Mouse (Mus musculus) layer of hippocampus, adult 9-11 months (tissue): ENCODE data around the gene Trp53.

Experiments used
- DNase-seq: peaks from one replicate; pipeline ENCODE4 v3.0.0; 2022

Gene Trp53

GRCm38 (mm10) chr11:69632284-69633089 is 52.3 kb downstream of the Trp53 start, which contains the start of gene Fxr2:
TSS of gene Fxr2 (plus strand) at chr11:69632990.
- DNase-seq: peak; percentile 100

GRCm38 (mm10) chr11:69633128-69633866 is 53.1 kb downstream of the Trp53 start:
- no peak for DNase-seq

GRCm38 (mm10) chr11:69635471-69635870 is 55.3 kb downstream of the Trp53 start:
- no peak for DNase-seq
